Mouse (Mus musculus) MN1 (cell line): Measurements from ENCODE around the gene Itpr3.
A peak's percentile ranks its signal among the peaks of the same experiment; 100 is the strongest.

Experiments used
- DNase-seq: peaks from one replicate; pipeline ENCODE4 v3.0.0-alpha.2; 2016; ENCODE audit warnings: low spot score

Itpr3 gene

GRCm38 (mm10) chr17:27071630-27072029, 14.5 kb downstream of the Itpr3 start:
- no peak for DNase-seq

- no peak for DNase-seq
Measured at GRCm38 (mm10) chr17:27072363-27072762, 15.3 kb downstream of the Itpr3 start.

- DNase-seq = no peak
Measured at GRCm38 (mm10) chr17:27073126-27073525, 16.0 kb downstream of the Itpr3 start.

GRCm38 (mm10) chr17:27073778-27074177, 16.7 kb downstream of the Itpr3 start:
- no peak for DNase-seq

GRCm38 (mm10) chr17:27074236-27074635, 17.1 kb downstream of the Itpr3 start:
- DNase-seq = no peak

- no peak for DNase-seq
Measured at GRCm38 (mm10) chr17:27074849-27075745, 18.0 kb downstream of the Itpr3 start.

DNA sequence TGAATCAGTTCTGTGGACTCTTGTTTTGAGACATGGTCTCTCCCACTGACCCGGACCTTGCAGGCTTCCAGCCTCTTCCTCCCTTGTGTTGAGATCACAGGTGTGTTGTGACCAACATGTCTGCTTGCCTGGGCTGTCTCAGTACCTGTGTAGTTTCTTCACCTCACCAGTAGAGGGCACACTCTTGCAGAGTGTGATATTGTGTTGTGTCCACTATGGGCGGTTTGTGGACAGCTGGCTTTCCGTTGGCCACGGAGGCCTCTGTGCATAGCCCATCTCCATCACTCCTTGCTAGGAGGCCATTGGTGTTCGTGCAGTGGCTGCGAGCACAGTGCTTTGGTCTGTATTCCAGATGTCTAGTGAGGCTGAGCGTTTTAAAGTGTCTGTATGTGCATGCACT, 20.0 kb downstream of the Itpr3 start:
- DNase-seq = no peak

- no peak for DNase-seq
Measured at GRCm38 (mm10) chr17:27077920-27078319, 20.8 kb downstream of the Itpr3 start.

DNA sequence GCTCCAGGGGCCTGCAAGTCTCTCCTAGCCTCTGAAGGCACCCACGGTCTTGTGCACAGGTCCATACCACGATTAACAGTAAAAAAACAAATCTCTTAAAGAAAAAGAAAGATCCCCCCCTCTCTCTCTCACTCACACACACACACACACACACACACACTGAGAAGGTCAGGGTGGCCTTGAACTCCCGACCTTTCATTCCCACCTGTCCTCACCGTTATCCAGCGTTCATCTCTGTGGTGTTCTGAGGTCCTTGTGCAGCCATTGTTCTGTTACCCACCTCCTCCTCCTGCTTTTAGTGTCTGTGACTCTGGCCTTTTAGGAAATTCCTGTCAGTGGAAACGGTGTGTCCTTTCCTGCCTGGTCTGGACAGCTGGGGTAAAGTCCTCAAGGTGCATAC, 21.4 kb downstream of the Itpr3 start:
- no peak for DNase-seq

DNA sequence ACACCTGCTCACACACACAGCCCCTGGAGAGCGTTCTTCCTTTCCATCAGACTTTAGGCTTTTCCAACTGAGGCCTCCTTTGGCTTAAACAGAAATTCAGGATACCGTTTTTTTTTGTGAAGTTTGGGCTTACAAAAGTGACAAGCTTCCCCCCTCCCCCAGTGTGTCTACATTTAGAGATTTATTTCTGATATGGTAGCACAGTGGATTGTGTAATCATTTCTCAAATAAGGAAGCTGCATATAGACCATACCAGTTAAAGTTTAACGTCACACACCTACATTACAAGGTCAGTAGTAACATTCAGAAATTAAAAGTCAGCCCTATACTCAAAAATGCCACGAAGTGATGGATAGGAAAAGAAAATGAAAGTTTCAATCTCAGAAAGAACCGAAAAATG, 24.8 kb downstream of the Itpr3 start:
- no peak for DNase-seq

DNA sequence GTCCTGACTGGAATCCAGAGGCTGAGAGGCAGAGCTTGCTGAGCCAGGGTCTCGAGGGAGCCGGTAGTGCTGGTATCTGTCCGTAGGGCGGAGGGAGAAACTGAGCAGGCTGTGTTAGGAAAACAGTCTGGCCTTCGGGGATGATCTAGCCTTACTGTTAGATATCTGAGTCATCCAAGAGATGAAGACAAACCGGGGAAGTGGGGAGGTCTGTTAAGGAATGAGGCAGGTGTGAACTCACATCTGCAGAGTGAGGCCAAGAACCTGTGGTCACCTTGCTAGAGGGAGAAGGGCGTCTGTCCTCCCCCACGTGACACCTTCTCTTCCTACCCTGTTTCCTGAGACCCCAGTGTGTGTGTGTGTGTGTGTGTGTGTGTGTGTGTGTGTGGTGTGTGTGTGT, 25.7 kb downstream of the Itpr3 start:
- peak; percentile 45 for DNase-seq

DNA sequence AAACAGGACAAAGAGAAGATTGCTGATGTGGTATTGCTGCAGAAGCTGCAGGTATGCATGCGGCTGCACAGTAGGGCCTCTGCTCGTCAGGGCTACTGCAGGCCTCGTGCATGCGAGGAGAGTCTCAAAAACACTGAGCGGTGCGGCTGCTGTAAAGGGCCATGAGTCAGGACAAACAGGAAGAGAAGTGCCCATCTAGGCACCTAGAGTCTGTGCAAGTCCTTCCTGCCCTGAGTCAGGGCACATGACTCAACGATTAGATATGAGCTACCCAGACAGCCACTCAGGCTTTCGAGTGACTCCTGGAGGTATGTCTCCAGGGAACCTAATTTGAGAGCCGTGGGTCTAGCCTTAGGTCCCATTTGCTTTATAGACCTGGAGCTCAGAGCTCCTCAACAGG, 26.5 kb downstream of the Itpr3 start:
- peak; percentile 66 for DNase-seq

DNA sequence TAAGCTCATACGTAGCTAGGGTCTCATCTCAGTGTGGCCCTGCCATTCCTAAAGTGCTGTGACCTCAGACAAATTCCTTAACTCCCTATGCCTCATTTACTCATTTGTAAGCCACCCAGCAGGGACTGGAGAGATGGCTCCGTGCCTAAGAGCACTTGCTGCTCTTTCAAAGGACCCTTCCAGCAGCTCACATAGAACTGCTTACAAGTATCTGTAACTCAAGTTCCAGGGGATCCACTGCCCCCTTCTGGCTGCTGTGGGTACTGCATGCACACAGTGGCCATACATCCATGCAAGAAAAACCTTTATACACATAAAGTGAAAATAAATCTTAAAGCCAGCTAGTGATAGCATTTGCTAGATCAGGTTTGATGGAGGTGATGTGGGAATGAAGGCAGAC, 28.6 kb downstream of the Itpr3 start:
- DNase-seq = peak; percentile 24

DNA sequence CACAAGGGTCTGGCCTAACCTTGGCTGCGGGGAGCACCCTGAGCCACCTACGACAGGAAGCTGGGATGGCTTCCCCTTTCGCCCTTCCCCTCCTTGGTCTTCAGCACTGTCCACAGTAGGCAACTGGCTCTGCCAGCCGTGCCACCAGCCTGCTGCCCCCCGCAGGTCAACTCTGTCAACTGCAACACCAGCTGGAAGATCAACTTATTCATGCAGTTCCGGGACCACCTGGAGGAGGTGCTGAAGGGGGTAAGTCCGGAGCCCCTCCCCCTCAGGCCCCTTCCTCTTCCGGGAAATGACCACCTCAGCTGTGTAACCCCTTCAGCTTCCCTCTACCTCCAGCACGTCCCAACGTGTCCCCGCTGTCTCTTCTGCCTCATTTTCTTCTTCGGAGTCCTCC, 30.3 kb downstream of the Itpr3 start:
- DNase-seq = peak; percentile 50

DNA sequence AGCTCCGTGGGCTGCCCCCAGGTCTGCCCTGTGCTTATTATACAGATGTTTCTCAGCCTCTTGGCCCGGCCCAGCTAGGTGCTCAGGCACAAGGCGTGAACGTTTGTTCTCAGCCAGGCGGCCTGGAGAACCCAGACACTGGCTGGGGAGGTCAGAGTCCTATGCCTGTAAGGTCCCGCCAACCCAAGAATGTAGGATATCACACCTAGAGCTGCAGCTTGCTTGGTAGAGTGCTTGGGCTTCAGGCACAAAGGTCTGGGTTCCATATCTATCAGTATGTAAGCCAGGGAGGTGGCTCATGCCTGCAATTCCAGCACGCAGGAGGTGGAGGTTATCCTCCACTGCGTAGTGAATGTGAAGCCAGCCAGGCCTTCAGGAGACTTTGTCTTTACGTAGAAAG, 33.0 kb downstream of the Itpr3 start:
- no peak for DNase-seq

- peak; percentile 51 for DNase-seq
Measured at GRCm38 (mm10) chr17:27095690-27096089, 38.6 kb downstream of the Itpr3 start.

DNA sequence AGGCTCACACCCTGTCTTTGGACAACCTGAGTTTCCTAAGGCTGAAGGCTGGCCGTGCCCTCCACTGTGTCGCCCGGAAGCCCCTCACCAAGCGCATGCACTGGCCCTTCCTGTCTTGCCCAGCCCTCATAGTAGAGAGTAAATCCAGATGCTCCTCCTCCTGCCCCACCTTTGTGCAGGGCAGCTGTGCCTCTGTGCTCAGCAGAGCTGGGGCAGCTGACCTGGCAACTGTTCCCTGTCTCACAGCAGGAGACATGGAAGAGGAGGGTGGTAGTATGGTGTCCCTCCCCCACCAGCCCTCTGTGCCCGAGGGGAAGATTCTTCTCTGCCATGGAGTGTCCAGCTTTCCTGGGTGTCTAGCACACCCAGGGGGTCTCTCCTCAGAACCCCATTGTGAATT, 44.6 kb downstream of the Itpr3 start:
- DNase-seq = peak; percentile 41

- DNase-seq = no peak
Measured at GRCm38 (mm10) chr17:27105698-27106470, 48.8 kb downstream of the Itpr3 start.

GRCm38 (mm10) chr17:27106745-27107144, 49.6 kb downstream of the Itpr3 start:
- no peak for DNase-seq

DNA sequence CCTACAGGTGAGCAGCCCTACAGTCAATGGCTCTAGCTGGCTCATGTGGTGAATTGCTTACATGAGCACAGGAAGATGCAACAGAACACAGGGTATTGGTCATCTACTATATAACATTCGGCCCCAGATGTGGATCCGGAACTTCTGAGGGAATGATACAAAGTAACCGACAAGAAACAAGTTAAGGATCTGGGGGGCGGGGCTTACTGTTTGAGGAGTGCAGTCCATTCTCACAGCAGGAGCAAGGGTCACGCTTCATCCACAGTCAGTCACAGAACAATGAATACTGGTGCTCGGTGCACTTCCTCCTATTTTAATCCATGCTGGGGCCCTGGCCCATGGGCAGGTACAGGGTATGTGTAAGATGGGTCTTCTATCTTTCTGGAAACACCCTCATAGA, 50.8 kb downstream of the Itpr3 start:
- no peak for DNase-seq

DNA sequence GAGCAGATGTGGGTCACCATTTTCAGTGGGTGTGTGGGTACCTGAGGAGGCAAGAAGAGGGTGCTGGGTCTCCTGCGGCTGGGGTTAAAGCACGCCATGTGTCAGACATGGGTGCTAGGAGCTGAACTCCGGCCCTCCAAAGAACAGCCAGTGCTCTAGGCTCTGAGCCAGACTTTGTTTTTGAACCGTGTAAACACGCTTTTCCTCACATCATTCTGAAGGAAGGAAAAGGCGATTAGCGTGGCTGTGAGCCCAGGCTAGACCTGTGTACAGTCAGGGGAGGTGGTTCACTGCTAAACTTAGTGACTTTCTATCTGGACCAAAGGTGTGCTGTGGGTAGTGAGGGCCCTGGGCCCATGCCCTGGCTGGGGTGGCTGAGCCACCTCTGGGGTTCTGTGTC, 53.0 kb downstream of the Itpr3 start:
- DNase-seq = no peak

DNA sequence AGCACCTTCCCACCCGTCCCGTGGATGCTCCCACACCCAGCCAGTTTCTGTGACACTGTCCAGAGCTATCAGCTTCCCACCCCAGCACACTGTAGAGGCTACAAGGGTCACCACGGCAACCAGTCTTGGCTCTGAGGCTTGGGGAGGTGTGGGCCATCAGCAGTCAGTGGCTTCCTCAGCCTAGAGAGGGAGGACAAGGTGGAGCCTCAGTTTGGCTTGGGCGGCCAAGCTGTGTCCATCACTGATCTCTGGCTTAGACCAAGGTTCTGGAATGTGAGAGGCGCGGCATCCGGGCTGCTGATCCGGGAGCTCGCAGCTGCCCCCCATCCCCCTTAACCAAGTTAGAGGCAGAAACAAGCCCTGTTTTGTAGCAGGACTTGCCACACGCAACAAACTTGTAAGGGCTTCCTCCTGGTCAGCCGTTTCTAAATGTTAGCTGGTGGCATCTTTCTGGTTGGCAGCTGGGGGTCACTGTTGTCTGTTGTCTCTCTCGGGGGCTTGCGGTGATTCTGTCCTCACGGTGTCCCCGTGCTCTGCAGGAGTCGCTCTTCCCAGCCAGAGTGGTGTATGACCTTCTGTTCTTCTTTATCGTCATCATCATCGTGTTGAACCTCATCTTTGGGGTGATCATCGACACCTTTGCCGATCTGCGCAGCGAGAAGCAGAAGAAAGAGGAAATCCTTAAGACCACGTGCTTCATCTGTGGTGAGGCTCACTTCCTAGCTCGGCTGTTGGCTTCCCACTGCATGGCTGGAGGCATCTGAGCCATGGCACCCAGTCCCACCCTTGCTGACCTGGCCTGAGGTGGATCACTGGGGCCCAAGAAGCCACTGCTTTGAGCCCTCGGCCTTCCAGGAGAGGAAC, 61.8 kb downstream of the Itpr3 start:
- DNase-seq = peak; percentile 39
